Mouse (Mus musculus) thymus, adult 2 months (tissue): ENCODE measurements around the gene 2010003K11Rik. TPM values are rescaled to one million over a fixed set of nuclear protein-coding genes. Genes with fewer than 3 reads are reported as not detected.

Experiments used
- DNase-seq: peaks from one replicate; pipeline ENCODE4 v3.0.0; 2021
- H3K27ac ChIP-seq: fragments of 200-500 bp; 2 replicates; pipeline ENCODE4 v1.5.1; 2012; ENCODE audit warnings: low read length, control low read depth; ENCODE audit not compliant: control insufficient read depth, insufficient read depth
- H3K27me3 ChIP-seq: fragments of 200-500 bp; 2 replicates; pipeline ENCODE4 v1.6.1; 2012; ENCODE audit warnings: mild to moderate bottlenecking, low read length, moderate library complexity, mixed read lengths; ENCODE audit not compliant: control insufficient read depth, insufficient read depth
- H3K36me3 ChIP-seq: fragments of 200-500 bp; 2 replicates; pipeline ENCODE4 v1.6.1; 2012; ENCODE audit warnings: mild to moderate bottlenecking, low read length, moderate library complexity; ENCODE audit not compliant: control insufficient read depth, insufficient read depth
- H3K4me1 ChIP-seq: fragments of 200-500 bp; replicated peaks from 2 replicates; pipeline ENCODE4 v1.6.1; 2012; ENCODE audit warnings: low read length; ENCODE audit not compliant: control insufficient read depth, insufficient read depth
- H3K4me3 ChIP-seq: fragments of 200-500 bp; 2 replicates; pipeline ENCODE4 v1.5.1; 2012; ENCODE audit warnings: mild to moderate bottlenecking, low read length, control low read depth, moderate library complexity; ENCODE audit not compliant: control insufficient read depth, insufficient read depth
- CTCF ChIP-seq: fragments of 200-500 bp; IDR thresholded peaks from 2 replicates; pipeline ENCODE4 v1.5.1; 2012; ENCODE audit warnings: mild to moderate bottlenecking, control low read depth, low read length, moderate library complexity, borderline replicate concordance; ENCODE audit not compliant: control insufficient read depth, poor library complexity, insufficient read depth; ENCODE audit errors: extremely low read depth
- POLR2A ChIP-seq: fragments of 200-500 bp; IDR thresholded peaks from 2 replicates; pipeline ENCODE4 v1.6.1; 2012; ENCODE audit warnings: mild to moderate bottlenecking, low read length, control low read depth, moderate library complexity; ENCODE audit not compliant: control insufficient read depth, poor library complexity, insufficient read depth; ENCODE audit errors: extremely low read depth
- WGBS: fragments of 180-500 bp; shearing (Covaris S2); methylation state at CpG from one replicate; pipeline ENCODE4 v1.1.7; 2018; 5-methylcytosine and 5-hydroxymethylcytosine counted together
- polyA plus RNA-seq: library from polyadenylated mRNA; depleted of rRNA; stranded (reverse); fragments of >200 nt; gene quantifications from 2 replicates; pipeline ENCODE4 v1.2.3, GENCODE M21; 2012

The 2010003K11Rik gene
- polyA plus RNA-seq, 1 experiment: 0.90 TPM

DNA sequence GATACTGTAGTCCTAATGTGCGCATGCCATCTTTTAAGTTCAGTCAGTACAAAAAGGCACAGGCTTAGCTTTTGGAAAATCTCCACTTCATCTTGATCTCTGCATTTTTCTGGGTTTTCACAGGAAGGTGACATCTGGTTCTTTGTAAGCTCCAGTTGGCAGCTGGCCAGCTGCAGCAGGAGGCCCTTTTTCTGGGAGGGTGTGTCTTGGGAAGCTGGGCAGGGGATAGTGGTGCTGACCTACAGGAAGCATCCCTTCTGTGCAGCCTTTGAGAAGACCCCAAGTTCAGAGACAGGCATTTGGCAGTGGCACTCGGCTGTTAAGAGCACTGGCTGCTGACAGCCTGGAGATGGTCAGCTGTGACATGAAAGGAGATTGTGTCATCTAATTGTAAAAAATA, 17.4 kb upstream of the 2010003K11Rik start:
- no peak for DNase-seq
- H3K27ac ChIP-seq: no peak overlapping the region
- TF ChIP-seq CTCF (no peak), POLR2A (no peak)
- H3K27me3 ChIP-seq: peaks cover 5% of the 10 kb centered on the region
- H3K4me3 ChIP-seq: no peak overlapping the region
- H3K4me1 ChIP-seq: peaks cover 1% of the 10 kb centered on the region; the same call in 1 of the 2 replicates
- H3K36me3 ChIP-seq: no peaks in the 10 kb centered on the region
- 81% methylated on average over 2 of the region's 2 CpGs for WGBS

GRCm38 (mm10) chr19:4513236-4513858, 15.0 kb upstream of the 2010003K11Rik start:
- H3K27ac ChIP-seq: no peak overlapping the region
- 75% methylated on average over 4 of the region's 4 CpGs for WGBS

GRCm38 (mm10) chr19:4511116-4511841, 12.9 kb upstream of the 2010003K11Rik start:
- 16% methylated on average over 13 of the region's 13 CpGs for WGBS
- peaks cover 5% of the 10 kb centered on the region for H3K27me3 ChIP-seq
- no peak for DNase-seq

More at GRCm38 (mm10) chr19:4513236-4513858, 15.0 kb upstream of the 2010003K11Rik start:
- Histone ChIP-seq H3K27me3 (peaks cover 5% of the 10 kb centered on the region), H3K36me3 (no peaks in the 10 kb centered on the region), H3K4me3 (no peak overlapping the region), H3K4me1 (peaks cover 6% of the 10 kb centered on the region; the same call in 1 of the 2 replicates)
- no peak for DNase-seq
- TF ChIP-seq POLR2A (no peak), CTCF (no peak)

GRCm38 (mm10) chr19:4509986-4510963, 11.9 kb upstream of the 2010003K11Rik start, which contains the start of gene Pcx:
TSS of gene Pcx (plus strand) at chr19:4510472.
- Histone ChIP-seq H3K27ac (no peak within 1 kb of the TSS), H3K4me3 (peak within 1 kb of the TSS; percentile 59), H3K4me1 (peaks cover 6% of the 10 kb centered on the region; the same call in 1 of the 2 replicates), H3K36me3 (no peaks in the 10 kb centered on the region), H3K27me3 (peaks cover 5% of the 10 kb centered on the region)
- peak; percentile 97 for DNase-seq
- TF ChIP-seq CTCF: peak; percentile 69; the same call in 1 of the 2 replicates
- TF ChIP-seq POLR2A: 0 out of 2 replicates have a peak, but pooled peaks have one; percentile 53
- WGBS: under 1% methylated on average over 81 of the region's 82 CpGs

More at GRCm38 (mm10) chr19:4511116-4511841, 12.9 kb upstream of the 2010003K11Rik start:
- H3K27ac ChIP-seq: no peak overlapping the region
- peaks cover 6% of the 10 kb centered on the region; the same call in 1 of the 2 replicates for H3K4me1 ChIP-seq
- no peak overlapping the region for H3K4me3 ChIP-seq
- H3K36me3 ChIP-seq: no peaks in the 10 kb centered on the region
- TF ChIP-seq POLR2A (no peak), CTCF (no peak)

- no peaks in the 10 kb centered on the region for H3K36me3 ChIP-seq
- H3K27me3 ChIP-seq: peaks cover 5% of the 10 kb centered on the region
- WGBS: 88% methylated on average over 3 of the region's 3 CpGs
- no peak overlapping the region for H3K27ac ChIP-seq
- DNase-seq: no peak
- no peak overlapping the region for H3K4me3 ChIP-seq
- TF ChIP-seq POLR2A (no peak), CTCF (no peak)
- H3K4me1 ChIP-seq: peaks cover 6% of the 10 kb centered on the region; the same call in 1 of the 2 replicates
Observed at GRCm38 (mm10) chr19:4507746-4508145, 9.4 kb upstream of the 2010003K11Rik start.
